Comparison of ENCODE assay signal across 24 mouse cellular contexts in genomic region chr6:146698376-146698775, GRCm38 (mm10).
"Had no signal": no experiment of that assay in that cellular context is flagged by ENCODE, and none has a peak within 500 bp of the region (broad histone marks: within the 10 kb centered on the region; RNA-seq: fewer than 3 reads in every experiment).

No protein-coding gene starts in this region.

- H3K36me3 ChIP-seq: heart, embryonic 13.5 days; heart, embryonic 15.5 days; hindbrain, embryonic 10.5 days; hindbrain, embryonic 12.5 days; intestine, embryonic 15.5 days; limb, embryonic 10.5 days; limb, embryonic 12.5 days had no signal

- H3K4me1 ChIP-seq: hindbrain, embryonic 10.5 days; hindbrain, embryonic 12.5 days; intestine, embryonic 15.5 days had no signal

- H3K9me3 ChIP-seq: heart, embryonic 15.5 days; hindbrain, embryonic 10.5 days; hindbrain, embryonic 12.5 days; intestine, embryonic 15.5 days; limb, embryonic 10.5 days had no signal

- H3K9ac ChIP-seq: heart, embryonic 13.5 days; heart, embryonic 15.5 days; hindbrain, embryonic 12.5 days; hindbrain, embryonic 14.5 days; intestine, embryonic 15.5 days; limb, embryonic 12.5 days had no signal

- ATAC-seq: forebrain, embryonic 16.5 days; hindbrain, embryonic 16.5 days; intestine, embryonic 15.5 days; intestine, postnatal 0 days had no signal

- H3K4me2 ChIP-seq: heart, embryonic 13.5 days; heart, embryonic 15.5 days; hindbrain, embryonic 12.5 days; hindbrain, embryonic 14.5 days; intestine, embryonic 15.5 days; limb, embryonic 12.5 days; liver, embryonic 11.5 days had no signal

- H3K4me3 ChIP-seq: heart, embryonic 13.5 days; heart, embryonic 15.5 days; hindbrain, embryonic 10.5 days; hindbrain, embryonic 12.5 days; intestine, embryonic 15.5 days; layer of hippocampus, adult 2 months; left cerebral cortex, adult 2 months; limb, embryonic 10.5 days; limb, embryonic 12.5 days had no signal

- DNase-seq: gastrocnemius, postnatal 10 days; gastrocnemius, postnatal 25 days; heart, postnatal 14 days; heart, postnatal 4 days; kidney, adult 18-20 months; kidney, adult 8-10 months; kidney, postnatal 10 days; kidney, postnatal 25 days; kidney, postnatal 4 days; liver had no signal

- H3K27ac ChIP-seq: heart, embryonic 13.5 days; heart, embryonic 15.5 days; hindbrain, embryonic 10.5 days; hindbrain, embryonic 12.5 days; hindbrain, embryonic 14.5 days; intestine, embryonic 15.5 days; layer of hippocampus, adult 2 months; left cerebral cortex, adult 2 months; limb, embryonic 10.5 days; limb, embryonic 12.5 days had no signal

- H3K27me3 ChIP-seq: heart, embryonic 13.5 days; heart, embryonic 15.5 days; hindbrain, embryonic 12.5 days; intestine, embryonic 15.5 days; limb, embryonic 12.5 days had no signal
